Mouse (Mus musculus): ENCODE measurements around the gene Olfr62. TPM values are rescaled to one million over a fixed set of nuclear protein-coding genes. Genes with fewer than 3 reads are reported as not detected.

Gene Olfr62
- total RNA-seq (2021) = not detected
- long read RNA-seq, experiment 1 = 0 reads
- long read RNA-seq, experiment 2 = 0 reads

DNA sequence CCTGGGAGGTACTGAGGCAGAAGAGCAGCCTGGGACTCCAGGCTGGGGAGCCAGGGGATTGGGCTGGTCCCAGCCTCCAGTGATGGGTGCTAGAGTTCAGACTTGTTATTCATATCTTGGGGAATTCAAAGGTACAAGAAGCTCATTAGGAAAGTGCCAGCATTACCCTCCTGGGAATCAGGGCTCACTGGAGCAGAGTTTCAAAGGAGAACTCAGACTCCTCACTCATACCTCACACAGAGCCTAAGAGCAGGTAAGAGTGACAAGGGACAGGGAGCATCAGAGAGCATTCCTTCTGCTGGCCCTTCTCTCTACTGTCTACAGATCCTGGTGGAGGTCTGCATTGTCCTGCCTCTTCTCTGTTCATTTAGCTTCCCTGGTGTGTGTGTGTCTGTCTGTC is at the start of gene Olfr62:
Olfr62 (plus strand) TSS at position 301 of the 400 bp plus-strand sequence.
- DNase-seq = no peak

DNA sequence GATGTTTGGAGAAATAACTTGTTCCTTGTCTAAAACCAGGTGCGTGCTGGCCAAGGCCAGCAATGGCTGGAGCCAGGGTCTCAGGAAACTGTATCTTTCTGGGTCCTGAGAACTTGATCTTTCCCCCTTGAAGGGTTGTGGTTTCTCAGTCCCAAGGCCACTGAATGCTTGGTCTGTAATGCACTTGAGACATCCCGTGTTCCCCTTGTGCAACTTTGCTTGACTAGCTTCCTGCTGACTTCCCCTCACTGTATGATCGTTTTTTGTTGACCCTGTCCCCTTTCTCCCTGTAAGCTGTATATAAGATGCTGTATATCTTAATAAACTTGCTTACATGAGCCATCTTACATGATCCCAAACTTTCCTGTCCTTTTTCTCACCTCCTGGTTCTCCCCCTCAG is 48.9 kb upstream of the Olfr62 start:
- no peak for DNase-seq

DNA sequence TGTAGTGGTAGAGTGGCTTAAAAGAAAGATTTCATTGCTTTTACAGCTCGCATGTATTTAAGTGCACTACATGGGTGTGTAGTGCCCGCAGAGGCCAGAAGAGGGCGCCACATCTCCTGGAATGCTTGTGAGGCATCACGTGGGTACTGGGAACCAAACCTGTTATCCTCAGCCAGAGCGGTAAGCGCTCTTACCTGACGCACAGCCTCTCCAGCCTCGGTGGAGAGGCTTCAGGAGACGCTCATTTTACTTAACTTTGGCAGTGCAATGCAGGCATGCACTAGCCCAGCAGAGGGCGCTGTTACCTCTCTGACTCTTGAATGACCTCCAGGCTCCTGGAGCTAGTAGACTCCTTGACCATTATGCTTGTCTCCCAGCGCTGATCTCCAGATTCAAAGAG is 46.1 kb upstream of the Olfr62 start:
- no peak for DNase-seq

DNA sequence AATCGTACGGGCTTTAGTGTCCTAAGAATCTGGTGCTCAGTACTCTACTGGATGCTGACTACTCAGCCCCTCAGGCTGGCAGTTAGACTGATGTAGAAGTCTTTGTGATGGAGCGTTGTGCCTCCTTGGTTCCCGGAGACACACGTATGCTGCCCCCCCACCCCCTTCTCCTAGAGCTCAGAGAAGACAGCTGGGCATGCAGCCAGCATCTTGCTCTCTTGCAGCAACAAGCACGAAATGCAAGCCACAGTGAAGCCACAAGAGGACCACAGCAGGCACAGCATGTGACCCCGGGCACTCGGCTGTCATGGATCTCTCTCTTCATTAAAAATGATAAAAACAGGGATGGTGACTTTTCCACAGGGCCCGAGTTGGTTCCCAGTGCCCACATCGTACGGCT is 43.3 kb upstream of the Olfr62 start:
- DNase-seq = no peak

DNA sequence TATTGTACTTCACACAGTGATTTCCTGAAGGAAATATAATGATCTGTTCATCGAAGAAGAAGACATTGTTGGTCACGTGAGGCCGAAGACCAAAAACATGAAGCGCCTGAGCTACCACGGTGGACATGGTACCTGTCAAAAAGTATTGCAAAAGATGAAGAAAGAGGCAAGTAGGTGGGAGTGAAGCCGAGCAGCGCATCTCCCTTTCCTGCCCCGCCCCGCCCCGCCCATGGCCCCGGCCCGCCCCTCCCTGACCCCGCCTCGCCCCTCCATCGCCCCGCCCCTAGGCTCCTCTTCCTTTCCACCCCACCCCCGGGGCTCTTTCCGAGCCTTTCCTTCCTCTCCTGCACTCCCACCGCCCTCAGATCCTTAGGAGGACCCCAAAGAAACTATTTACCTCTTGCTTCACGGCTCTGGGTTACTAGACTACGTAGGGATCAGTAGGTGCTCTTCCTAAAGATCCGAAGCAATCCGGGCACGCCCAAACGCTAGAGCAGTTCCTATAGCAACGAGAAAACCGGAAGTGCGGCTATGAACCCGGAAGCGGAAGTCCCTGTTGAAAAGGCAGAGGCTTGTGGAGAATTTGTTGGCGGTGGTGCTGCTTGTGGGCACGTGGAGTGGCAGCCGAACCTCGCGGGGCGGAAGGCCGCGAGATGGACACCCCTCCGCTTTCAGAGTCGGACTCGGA is 38.3 kb upstream of the Olfr62 start, which contains the start of the genes Cfap57 and Ebna1bp2:
Cfap57 (minus strand) TSS at position 499 of the 688 bp plus-strand sequence.
Ebna1bp2 (plus strand) TSS at position 521 of the 688 bp plus-strand sequence.
- DNase-seq = peak; percentile 84

DNA sequence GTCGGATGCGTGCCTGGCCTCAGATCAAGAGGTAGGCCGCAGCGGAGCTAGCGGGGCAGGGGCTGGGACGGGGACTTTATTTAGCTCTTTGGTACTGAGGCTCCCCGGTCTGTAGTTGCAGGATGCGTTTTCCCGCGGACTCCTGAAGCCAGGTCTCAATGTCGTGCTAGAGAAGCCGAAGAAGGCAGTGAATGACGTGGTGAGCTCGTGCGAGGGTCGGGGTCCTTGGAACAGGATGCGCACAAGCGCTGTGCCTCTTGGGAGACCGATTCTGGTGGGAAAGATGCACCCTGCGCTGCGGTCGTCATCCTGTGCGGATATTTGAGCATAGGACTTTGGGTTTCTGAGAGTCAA is 37.8 kb upstream of the Olfr62 start:
- no peak for DNase-seq

DNA sequence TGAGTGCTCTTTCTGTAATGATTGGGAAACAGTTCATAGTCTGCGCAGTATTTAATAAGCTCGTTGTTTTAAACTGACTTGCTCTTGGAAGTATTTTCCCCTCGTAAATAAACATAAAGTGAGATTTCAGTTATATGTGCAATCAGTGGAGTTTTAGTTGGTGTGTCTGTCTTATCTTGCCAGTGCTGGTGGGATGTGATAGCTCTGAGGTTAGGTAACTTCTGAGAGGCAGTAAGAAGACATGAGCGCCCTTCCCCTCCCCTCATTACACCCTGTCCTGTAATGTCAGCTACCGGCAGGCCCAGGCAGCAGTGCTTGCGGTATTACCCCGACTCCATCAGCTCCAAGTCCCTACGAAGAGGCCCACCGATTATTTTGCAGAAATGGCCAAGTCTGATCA is 37.0 kb upstream of the Olfr62 start:
- DNase-seq = no peak

DNA sequence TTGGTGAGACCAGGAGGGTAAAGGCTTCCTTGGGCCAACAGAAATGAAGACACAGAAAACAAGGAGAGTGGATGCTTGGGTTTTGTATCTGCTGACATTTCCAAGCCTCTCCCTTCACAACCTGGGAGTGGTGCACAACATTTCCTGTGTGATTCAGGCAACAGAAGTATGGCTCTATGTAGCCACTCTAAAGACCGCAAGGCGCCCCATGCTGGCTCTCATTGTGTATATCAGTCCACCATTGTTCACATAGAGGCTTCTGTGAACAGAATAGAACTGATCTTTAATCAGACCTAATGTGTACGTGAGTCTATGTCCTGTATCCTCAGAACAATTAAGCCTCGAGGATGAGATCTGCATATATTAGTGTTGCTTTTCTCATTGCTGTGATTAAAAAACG is 28.5 kb upstream of the Olfr62 start:
- no peak for DNase-seq

DNA sequence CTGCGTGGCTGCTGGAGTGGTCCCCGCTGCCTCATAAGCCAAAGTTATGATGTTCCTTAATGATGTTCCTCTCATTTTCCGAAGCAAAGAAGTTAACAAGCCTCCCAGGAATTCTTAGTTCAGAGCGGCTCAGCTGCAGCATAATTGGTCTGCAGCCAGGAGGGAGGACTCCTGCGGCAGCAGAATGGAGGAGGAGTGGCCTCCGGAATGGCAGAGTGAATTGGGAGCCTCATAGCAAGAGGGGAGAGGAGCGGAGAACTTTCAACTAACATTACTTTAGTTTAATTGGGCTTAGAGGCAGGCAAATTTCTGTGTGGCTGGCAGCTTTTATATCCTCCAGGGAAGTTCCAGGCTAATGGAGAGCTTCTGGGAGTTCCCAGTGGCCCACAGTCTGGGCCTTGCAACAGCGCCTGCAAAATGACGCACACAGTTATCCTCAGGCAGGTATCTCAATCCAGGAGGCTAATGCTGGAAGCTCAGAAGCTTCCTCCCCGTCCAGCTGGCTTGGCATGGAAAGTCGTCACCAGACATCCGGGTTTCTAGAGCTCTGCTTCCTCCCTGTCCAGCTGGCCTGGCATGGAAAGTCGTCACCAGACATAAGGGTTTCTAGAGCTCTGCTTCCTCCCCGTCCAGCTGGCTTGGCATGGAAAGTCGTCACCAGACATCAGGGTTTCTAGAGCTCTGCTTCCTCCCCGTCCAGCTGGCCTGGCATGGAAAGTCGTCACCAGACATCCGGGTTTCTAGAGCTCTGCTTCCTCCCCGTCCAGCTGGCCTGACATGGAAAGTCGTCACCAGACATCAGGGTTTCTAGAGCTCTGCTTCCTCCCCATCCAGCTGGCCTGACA is 16.2 kb upstream of the Olfr62 start:
- peak; percentile 25 for DNase-seq

DNA sequence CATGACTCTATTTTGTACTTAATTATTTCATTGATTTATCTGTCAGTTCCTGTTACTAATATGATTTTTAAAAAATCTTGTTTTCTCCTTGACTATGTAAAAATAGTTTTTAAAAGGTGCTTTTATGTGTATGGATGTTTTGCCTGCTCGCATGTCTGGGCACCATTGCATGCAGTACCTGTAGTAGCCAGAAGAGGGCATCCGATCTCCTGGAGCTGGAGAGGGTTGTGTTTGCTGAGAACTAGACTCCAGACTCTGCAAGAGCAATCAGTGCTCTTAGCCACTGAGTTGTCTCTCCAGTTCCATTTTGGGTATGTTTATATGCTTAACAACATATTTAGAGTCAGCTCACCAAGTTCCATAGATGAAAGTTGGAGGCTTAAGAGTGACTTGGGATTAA is 13.5 kb upstream of the Olfr62 start:
- no peak for DNase-seq

DNA sequence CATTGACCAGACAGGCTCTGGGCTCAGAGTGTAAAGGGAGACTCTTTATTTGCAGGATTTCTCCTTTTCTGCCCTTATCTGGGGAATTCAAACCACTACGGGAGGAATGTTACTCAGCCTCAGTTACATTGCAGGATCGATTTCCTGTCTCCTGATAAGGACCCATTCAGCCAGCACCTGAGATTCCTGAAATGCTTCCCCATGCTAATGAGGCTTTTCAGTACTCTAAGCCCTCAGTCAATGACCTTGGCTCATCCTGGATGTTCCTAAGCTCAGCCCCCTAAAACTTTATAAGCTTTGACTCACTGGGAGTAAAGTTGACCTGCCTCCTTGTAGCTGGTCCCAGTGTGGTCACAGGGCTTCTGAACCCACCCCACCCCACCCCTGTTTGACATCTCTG is 28.3 kb downstream of the Olfr62 start:
- no peak for DNase-seq

DNA sequence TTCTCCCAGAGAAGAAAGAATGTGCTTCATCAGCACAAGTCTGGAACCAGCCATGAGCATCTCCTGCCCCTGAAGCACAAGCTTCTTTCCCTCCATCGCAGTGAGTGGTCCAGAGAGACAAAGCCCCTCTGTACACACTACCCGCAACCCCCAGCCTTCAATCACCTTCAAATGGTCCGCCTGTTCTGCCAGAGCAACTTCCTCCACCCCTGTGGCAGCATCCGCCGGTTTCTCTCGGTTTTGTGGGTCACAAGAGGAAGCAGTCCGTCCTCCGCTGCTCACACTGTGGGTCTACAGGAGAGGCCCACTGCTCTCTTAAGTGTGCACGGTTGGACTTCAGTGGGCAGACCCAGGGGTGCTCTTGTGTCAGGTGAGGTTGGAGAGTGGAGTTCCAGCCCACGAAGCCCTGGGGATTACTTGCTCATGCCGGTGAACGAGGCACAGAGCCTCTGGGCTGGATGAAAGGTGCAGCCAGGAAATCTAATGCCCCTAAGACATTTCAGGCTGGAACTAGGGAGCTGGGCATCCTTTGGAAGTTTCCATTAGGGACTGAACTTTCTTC is 33.7 kb downstream of the Olfr62 start, which contains the start of gene Olfr1342:
Olfr1342 (minus strand) TSS at position 345 of the 562 bp plus-strand sequence.
- DNase-seq = no peak

DNA sequence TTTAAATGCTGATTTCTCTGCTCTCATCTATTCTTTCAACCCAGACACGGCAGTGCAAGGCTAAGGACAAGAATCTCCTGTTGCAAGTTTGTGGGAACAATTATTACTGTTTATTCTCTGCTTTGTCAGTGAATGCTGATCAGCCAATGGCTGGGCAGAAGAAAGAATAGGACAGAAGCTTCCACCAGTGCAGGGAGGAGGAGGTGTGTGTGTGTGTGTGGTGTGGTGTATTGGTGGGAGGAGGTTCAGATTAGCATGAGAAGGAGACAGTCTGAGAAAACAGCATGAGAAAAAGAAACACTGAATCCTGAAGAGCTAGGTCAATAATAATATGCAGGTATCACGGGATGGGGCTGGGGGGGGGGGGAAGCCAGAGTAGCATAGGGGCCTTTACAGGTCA is 35.1 kb downstream of the Olfr62 start:
- no peak for DNase-seq

DNA sequence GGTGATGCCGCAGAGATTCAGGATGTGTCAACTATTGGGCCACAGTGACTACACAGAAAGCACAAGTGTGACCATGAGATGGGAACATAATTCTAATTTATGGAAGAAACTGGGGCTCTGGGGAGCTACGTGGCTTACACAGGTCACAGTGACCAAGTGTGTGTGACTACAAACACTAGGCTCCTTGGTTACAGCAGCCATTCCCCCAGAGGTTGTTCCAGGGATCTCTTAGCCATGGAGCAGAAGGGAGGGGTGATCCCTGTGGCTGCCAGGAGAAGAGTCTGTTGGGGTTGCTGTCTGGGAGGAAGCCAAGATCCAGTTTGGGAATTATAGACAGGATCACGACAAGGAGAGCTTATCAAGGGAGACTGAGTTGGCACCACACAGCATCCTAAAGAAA is 44.5 kb downstream of the Olfr62 start, which contains the start of gene Olfr1341:
Olfr1341 (plus strand) TSS at position 301 of the 400 bp plus-strand sequence.
- no peak for DNase-seq

DNA sequence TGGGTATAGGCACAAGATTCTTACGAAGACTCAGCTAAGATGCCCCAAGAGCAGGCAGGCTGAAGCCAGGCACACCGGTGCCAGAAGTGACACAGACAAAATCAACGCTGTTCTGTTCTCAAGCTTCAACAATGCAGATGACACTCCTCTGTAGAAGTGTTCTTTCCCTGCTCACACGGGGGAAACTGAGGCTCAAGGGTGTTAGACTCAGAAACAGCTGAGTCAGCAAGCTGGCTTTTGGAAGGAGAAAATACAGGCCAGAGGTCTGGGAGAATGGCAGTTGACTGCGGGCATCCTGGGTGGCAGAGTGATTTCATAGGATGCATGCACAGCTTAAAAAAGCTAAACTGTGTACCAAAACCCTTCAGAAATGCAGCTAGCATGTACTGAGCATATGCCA is 49.3 kb downstream of the Olfr62 start:
- DNase-seq = no peak

DNA sequence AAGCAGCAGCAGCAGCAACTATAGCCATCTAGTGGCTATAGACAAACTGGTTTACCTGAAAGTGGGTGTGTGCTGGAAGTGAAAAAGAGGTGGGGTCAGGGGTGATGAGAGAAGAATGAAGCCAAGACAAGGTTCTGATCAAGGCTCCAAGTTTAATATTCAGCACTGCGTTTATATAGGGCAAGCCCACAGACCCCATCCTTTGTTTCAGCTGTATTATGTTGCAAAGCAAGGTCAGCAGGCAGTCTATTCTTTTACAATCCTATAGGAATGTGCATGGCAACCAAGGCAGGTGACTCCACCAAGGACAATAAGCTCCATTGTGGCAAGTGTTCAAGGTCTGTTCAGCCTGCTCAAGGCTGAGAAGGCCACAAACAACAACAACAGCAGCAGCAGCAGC is 52.9 kb downstream of the Olfr62 start:
- DNase-seq = no peak

Other genes with a start within 250 kb of the Olfr62 start
- gene Szt2, start 249.7 kb upstream of the Olfr62 start, total RNA-seq (2021) = 1 to 10 TPM; 5.0 to 6.6 TPM
- 10 to 100 TPM; 38.4 to 39.7 TPM for gene Med8, start 249.6 kb upstream of the Olfr62 start, total RNA-seq (2021)
- gene Elovl1, start 230.9 kb upstream of the Olfr62 start, total RNA-seq (2021) = 10 to 100 TPM in 1 of 2 experiments, 1 to 10 TPM in 1; 8.0 to 10.3 TPM
- 1 to 10 TPM in 1 of 2 experiments, under 1 TPM in 1; 0.91 to 1.1 TPM for gene Cdc20, start 221.6 kb upstream of the Olfr62 start, total RNA-seq (2021)
- not detected for gene Mpl, start 201.4 kb upstream of the Olfr62 start, total RNA-seq (2021)
- 10 to 100 TPM; 15.8 to 20.1 TPM for gene Tie1, start 168.9 kb upstream of the Olfr62 start, total RNA-seq (2021)
- not detected for gene 2610528J11Rik, start 132.0 kb upstream of the Olfr62 start, total RNA-seq (2021)
- gene Tmem125, start 114.9 kb upstream of the Olfr62 start, total RNA-seq (2021) = not detected
- not detected for gene Cfap57, start 38.2 kb upstream of the Olfr62 start, total RNA-seq (2021)
- gene Ebna1bp2, start 38.2 kb upstream of the Olfr62 start, total RNA-seq (2021) = 10 to 100 TPM; 25.1 to 26.9 TPM
- not detected for gene Olfr1342, start 33.8 kb downstream of the Olfr62 start, total RNA-seq (2021)
- gene Olfr1341, start 44.6 kb downstream of the Olfr62 start, total RNA-seq (2021) = not detected
- not detected for gene Olfr1340, start 61.2 kb downstream of the Olfr62 start, total RNA-seq (2021)
- not detected for gene Olfr1339, start 73.2 kb downstream of the Olfr62 start, total RNA-seq (2021)
- not detected for gene Olfr1338, start 99.8 kb downstream of the Olfr62 start, total RNA-seq (2021)
- not detected for gene Olfr1337, start 123.6 kb downstream of the Olfr62 start, total RNA-seq (2021)
- not detected for gene Olfr1335, start 151.0 kb downstream of the Olfr62 start, total RNA-seq (2021)
- gene Olfr1333, start 177.3 kb downstream of the Olfr62 start, total RNA-seq (2021) = not detected
- not detected for gene Olfr1331, start 205.7 kb downstream of the Olfr62 start, total RNA-seq (2021)
- not detected for gene Olfr1330, start 229.6 kb downstream of the Olfr62 start, total RNA-seq (2021)